Mouse (Mus musculus): ENCODE measurements at regions not wholly inside any gene's neighbourhood (a gene's known extent, or its start where the extent isn't known, plus 50 kb on each side); places are given as distances from the start of the nearest gene placed in this dataset.

- TF ChIP-seq CTCF (IDR thresholded peaks at IDR 0.05; ENCODE audit: control insufficient read depth, insufficient read depth, insufficient read length) (no peak), MYOG (IDR thresholded peaks at IDR 0.05; ENCODE audit: control insufficient read depth, extremely low read depth, insufficient read length) (no peak), CEBPB (IDR thresholded peaks at IDR 0.05; ENCODE audit: low read depth) (no peak), MYOD1 (IDR thresholded peaks at IDR 0.05; ENCODE audit: control insufficient read depth, insufficient read length, low read depth) (no peak), USF1 (IDR thresholded peaks at IDR 0.05; ENCODE audit: low read depth) (no peak), MAX (IDR thresholded peaks at IDR 0.05) (no peak)
Measured at GRCm38 (mm10) chr1:47840811-47841210, 948.2 kb upstream of the Slc39a10 start.
